Mouse (Mus musculus): ENCODE measurements around the gene Mmp15. TPM values are rescaled to one million over a fixed set of nuclear protein-coding genes. Genes with fewer than 3 reads are reported as not detected.

Gene Mmp15
- total RNA-seq, 1 experiment, result 5.4 TPM

- no peak for DNase-seq (ENCODE audit: low read depth, low spot score)
- H3K9ac ChIP-seq (ENCODE audit: insufficient read depth, low read depth, low read length, poor library complexity, severe bottlenecking), result no peak overlapping the region
- no peak overlapping the region for H3K27ac ChIP-seq (ENCODE audit: insufficient read depth, low read depth, low read length, poor library complexity, severe bottlenecking)
- no peak overlapping the region for H3K4me3 ChIP-seq (ENCODE audit: insufficient read depth in 1 of 2, low read depth in 1 of 2, low read length in 2 of 2, poor library complexity in 1 of 2, severe bottlenecking in 1 of 2)
- no peak for TF ChIP-seq ZNF384 (IDR thresholded peaks at IDR 0.05; ENCODE audit: low read depth, low read length)
- TF ChIP-seq HCFC1 (IDR thresholded peaks at IDR 0.05; ENCODE audit: borderline replicate concordance, insufficient read depth, low read length), result no peak
- TF ChIP-seq ZC3H11A (IDR thresholded peaks at IDR 0.05; ENCODE audit: borderline replicate concordance, low read depth, low read length), result no peak
- TF ChIP-seq MAFK (IDR thresholded peaks at IDR 0.05; ENCODE audit: insufficient read depth, low read depth, low read length), result no peak
- no peak for TF ChIP-seq CHD2 (IDR thresholded peaks at IDR 0.05; ENCODE audit: low read depth, low read length)
- peaks cover 6% of the 10 kb centered on the region; the same call in 1 of the 2 replicates for H3K36me3 ChIP-seq (ENCODE audit: control insufficient read depth, insufficient read depth, low read length, poor library complexity, severe bottlenecking)
- H3K9me3 ChIP-seq (ENCODE audit: control insufficient read depth, insufficient read depth, low read depth, low read length), result no peaks in the 10 kb centered on the region
- H3K4me1 ChIP-seq (ENCODE audit: control insufficient read depth in 2 of 2, insufficient read depth in 2 of 2, low read length in 2 of 2, poor library complexity in 1 of 2), result no peaks in the 10 kb centered on the region
- in situ Hi-C loops (cut with MboI; ENCODE audit: low sequenced_read_pairs in 2 of 2, unreplicated experiment in 2 of 2), result no loop called here
Measured at GRCm38 (mm10) chr8:95344668-95345067, 7.4 kb upstream of the Mmp15 start.

DNA sequence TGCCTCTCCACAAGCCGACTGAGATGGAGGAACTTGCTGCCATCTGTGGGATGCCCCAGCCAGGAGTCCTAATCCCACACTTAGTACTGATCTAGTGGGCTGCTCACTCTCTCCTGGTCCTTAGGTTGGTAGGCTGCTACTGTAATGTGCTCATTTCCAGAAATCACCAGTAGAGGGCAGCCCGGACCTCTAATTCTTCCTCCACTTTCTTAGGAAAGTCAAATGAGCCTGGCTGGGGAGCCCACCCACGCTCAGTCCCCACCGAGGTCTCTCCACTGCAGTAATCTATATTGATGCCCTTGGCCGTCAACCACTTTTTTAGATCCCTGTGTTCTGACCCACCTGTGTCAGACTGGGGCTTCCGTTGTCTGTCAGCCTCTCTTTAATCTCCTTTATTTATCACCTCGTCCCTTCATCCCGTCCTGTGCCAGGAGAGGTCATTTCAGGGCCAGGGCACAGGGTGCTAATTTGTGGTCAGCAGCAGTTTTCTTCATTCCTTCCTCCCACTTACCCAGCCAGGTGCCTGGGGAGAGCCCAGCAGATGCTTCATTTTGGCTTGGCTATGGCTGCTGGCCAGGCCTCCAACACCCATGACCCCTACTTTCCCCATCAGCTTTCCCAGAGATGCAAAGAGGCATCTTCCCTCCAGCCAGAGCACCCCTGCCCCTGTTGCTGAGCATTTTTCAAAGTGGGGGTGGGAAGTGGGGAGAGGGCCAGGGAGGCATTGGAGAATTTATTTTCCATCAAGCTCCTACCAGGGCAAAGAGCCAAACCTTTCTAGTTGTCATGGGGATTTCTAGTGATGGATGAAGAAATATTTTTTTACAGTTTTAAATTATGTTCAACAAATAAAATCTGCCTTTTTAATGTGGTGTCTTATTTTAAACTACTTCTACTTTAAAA, 5.2 kb upstream of the Mmp15 start:
- Histone ChIP-seq H3K27ac (ENCODE audit: insufficient read depth, low read depth, low read length, poor library complexity, severe bottlenecking) (no peak overlapping the region), H3K4me1 (ENCODE audit: control insufficient read depth in 2 of 2, insufficient read depth in 2 of 2, low read length in 2 of 2, poor library complexity in 1 of 2) (no peaks in the 10 kb centered on the region; a peak in 1 of 4 replicates), H3K9me3 (ENCODE audit: control insufficient read depth, insufficient read depth, low read depth, low read length) (no peaks in the 10 kb centered on the region), H3K36me3 (ENCODE audit: control insufficient read depth, insufficient read depth, low read length, poor library complexity, severe bottlenecking) (peaks cover 6% of the 10 kb centered on the region; the same call in 1 of the 2 replicates), H3K9ac (ENCODE audit: insufficient read depth, low read depth, low read length, poor library complexity, severe bottlenecking) (no peak overlapping the region), H3K4me3 (ENCODE audit: insufficient read depth in 1 of 2, low read depth in 1 of 2, low read length in 2 of 2, poor library complexity in 1 of 2, severe bottlenecking in 1 of 2) (no peak overlapping the region)
- in situ Hi-C loops (cut with MboI; ENCODE audit: low sequenced_read_pairs in 2 of 2, unreplicated experiment in 2 of 2), result no loop called here
- DNase-seq (ENCODE audit: low read depth, low spot score), result no peak
- TF ChIP-seq MAFK (IDR thresholded peaks at IDR 0.05; ENCODE audit: insufficient read depth, low read depth, low read length) (no peak), CHD2 (IDR thresholded peaks at IDR 0.05; ENCODE audit: low read depth, low read length) (no peak), HCFC1 (IDR thresholded peaks at IDR 0.05; ENCODE audit: borderline replicate concordance, insufficient read depth, low read length) (no peak), ZC3H11A (IDR thresholded peaks at IDR 0.05; ENCODE audit: borderline replicate concordance, low read depth, low read length) (peak; percentile 44; the same call in 1 of the 2 replicates), ZNF384 (IDR thresholded peaks at IDR 0.05; ENCODE audit: low read depth, low read length) (no peak)

GRCm38 (mm10) chr8:95348356-95348755, 3.7 kb upstream of the Mmp15 start:
- no peak overlapping the region for H3K9ac ChIP-seq (ENCODE audit: insufficient read depth, low read depth, low read length, poor library complexity, severe bottlenecking)
- peaks cover 6% of the 10 kb centered on the region; the same call in 1 of the 2 replicates for H3K36me3 ChIP-seq (ENCODE audit: control insufficient read depth, insufficient read depth, low read length, poor library complexity, severe bottlenecking)
- no peaks in the 10 kb centered on the region; a peak in 1 of 4 replicates for H3K4me1 ChIP-seq (ENCODE audit: control insufficient read depth in 2 of 2, insufficient read depth in 2 of 2, low read length in 2 of 2, poor library complexity in 1 of 2)
- no peak for DNase-seq (ENCODE audit: low read depth, low spot score)
- H3K27ac ChIP-seq (ENCODE audit: insufficient read depth, low read depth, low read length, poor library complexity, severe bottlenecking), result no peak overlapping the region
- H3K9me3 ChIP-seq (ENCODE audit: control insufficient read depth, insufficient read depth, low read depth, low read length), result no peaks in the 10 kb centered on the region
- no peak overlapping the region for H3K4me3 ChIP-seq (ENCODE audit: insufficient read depth in 1 of 2, low read depth in 1 of 2, low read length in 2 of 2, poor library complexity in 1 of 2, severe bottlenecking in 1 of 2)
- in situ Hi-C loops (cut with MboI; ENCODE audit: low sequenced_read_pairs in 2 of 2, unreplicated experiment in 2 of 2), result no loop called here
- TF ChIP-seq HCFC1 (IDR thresholded peaks at IDR 0.05; ENCODE audit: borderline replicate concordance, insufficient read depth, low read length), result no peak
- TF ChIP-seq ZC3H11A (IDR thresholded peaks at IDR 0.05; ENCODE audit: borderline replicate concordance, low read depth, low read length), result no peak
- TF ChIP-seq MAFK (IDR thresholded peaks at IDR 0.05; ENCODE audit: insufficient read depth, low read depth, low read length), result no peak
- no peak for TF ChIP-seq ZNF384 (IDR thresholded peaks at IDR 0.05; ENCODE audit: low read depth, low read length)
- no peak for TF ChIP-seq CHD2 (IDR thresholded peaks at IDR 0.05; ENCODE audit: low read depth, low read length)

DNA sequence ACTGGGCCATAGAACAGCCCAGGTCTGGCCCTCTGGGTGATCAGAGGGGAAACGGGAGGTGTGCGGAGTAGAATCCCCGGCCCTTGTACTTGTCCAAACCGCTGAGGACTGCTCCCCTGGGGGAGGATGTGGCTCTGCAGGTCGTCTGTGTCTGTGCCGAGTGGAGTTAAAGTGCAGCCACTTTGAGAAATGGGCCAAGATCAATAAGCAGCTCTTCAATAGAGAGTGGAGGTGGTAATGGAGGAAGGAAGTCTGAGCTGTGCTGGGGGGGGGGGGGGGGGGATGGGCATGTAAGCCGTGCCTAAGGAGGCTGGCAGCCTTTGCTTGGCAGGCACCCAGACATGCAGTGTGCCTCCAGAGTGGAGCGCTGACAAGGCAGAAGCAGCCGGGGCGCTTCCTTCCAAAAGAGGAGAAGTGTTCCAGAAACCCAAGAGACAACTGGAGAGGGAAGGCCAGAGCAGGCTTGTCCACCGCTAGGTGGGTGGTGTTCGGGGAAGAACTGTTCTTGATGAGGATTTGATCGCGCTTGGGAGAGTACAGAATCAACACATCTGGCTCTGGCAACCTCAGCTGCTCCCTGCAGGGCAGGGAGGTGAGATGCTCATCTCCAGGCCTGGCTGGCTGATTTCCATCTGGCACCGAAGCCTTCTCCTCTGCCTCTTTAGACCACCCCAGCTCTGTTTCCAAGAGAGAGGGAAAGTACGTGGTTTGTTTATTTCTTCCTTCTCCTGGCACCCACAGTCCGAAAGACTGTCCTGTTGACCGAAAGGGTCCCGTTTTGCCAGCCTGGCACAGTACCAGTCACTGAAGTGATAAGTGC, 3.0 kb upstream of the Mmp15 start:
- H3K4me1 ChIP-seq (ENCODE audit: control insufficient read depth in 2 of 2, insufficient read depth in 2 of 2, low read length in 2 of 2, poor library complexity in 1 of 2), result no peaks in the 10 kb centered on the region; a peak in 1 of 4 replicates
- H3K9ac ChIP-seq (ENCODE audit: insufficient read depth, low read depth, low read length, poor library complexity, severe bottlenecking), result no peak overlapping the region
- in situ Hi-C loops (cut with MboI; ENCODE audit: low sequenced_read_pairs in 2 of 2, unreplicated experiment in 2 of 2), result no loop called here
- H3K9me3 ChIP-seq (ENCODE audit: control insufficient read depth, insufficient read depth, low read depth, low read length), result no peaks in the 10 kb centered on the region
- H3K36me3 ChIP-seq (ENCODE audit: control insufficient read depth, insufficient read depth, low read length, poor library complexity, severe bottlenecking), result peaks cover 6% of the 10 kb centered on the region; the same call in 1 of the 2 replicates
- no peak overlapping the region for H3K27ac ChIP-seq (ENCODE audit: insufficient read depth, low read depth, low read length, poor library complexity, severe bottlenecking)
- H3K4me3 ChIP-seq (ENCODE audit: insufficient read depth in 1 of 2, low read depth in 1 of 2, low read length in 2 of 2, poor library complexity in 1 of 2, severe bottlenecking in 1 of 2), result no peak overlapping the region
- DNase-seq (ENCODE audit: low read depth, low spot score), result no peak
- TF ChIP-seq MAFK (IDR thresholded peaks at IDR 0.05; ENCODE audit: insufficient read depth, low read depth, low read length), result no peak
- no peak for TF ChIP-seq CHD2 (IDR thresholded peaks at IDR 0.05; ENCODE audit: low read depth, low read length)
- no peak for TF ChIP-seq HCFC1 (IDR thresholded peaks at IDR 0.05; ENCODE audit: borderline replicate concordance, insufficient read depth, low read length)
- no peak for TF ChIP-seq ZC3H11A (IDR thresholded peaks at IDR 0.05; ENCODE audit: borderline replicate concordance, low read depth, low read length)
- TF ChIP-seq ZNF384 (IDR thresholded peaks at IDR 0.05; ENCODE audit: low read depth, low read length), result no peak
